14 mouse cellular contexts compared by ENCODE assay signal in genomic region chr1:90251156-90251555, GRCm38 (mm10). TPM values are rescaled to one million over a fixed set of nuclear protein-coding genes. Genes with fewer than 3 reads are reported as not detected.
DNase-seq lines count a peak whose midpoint lies in the region; ATAC-seq and TF ChIP-seq lines count a peak whose summit lies in the region.
"Had no signal": no experiment of that assay in that cellular context is flagged by ENCODE, and none has a peak within 500 bp of the region (broad histone marks: within the 10 kb centered on the region; RNA-seq: fewer than 3 reads in every experiment).

No protein-coding gene starts in this region.

- H3K27ac ChIP-seq in forebrain, embryonic 10.5 days, result peak overlapping the region; percentile 60
- no peak overlapping the region for H3K27ac ChIP-seq in forebrain, embryonic 11.5 days (ENCODE audit: low read depth, low read length)
- H3K27ac ChIP-seq in kidney, postnatal 0 days, result no peak overlapping the region
- H3K27ac ChIP-seq: midbrain, embryonic 12.5 days had no signal

- TF ChIP-seq CTCF in kidney, postnatal 0 days (IDR thresholded peaks at IDR 0.05; ENCODE audit: low read depth), result no peak

- no peak for ATAC-seq in forebrain, embryonic 11.5 days (replicated peaks; ENCODE audit: low FRiP score)
- ATAC-seq in kidney, postnatal 0 days (replicated peaks; ENCODE audit: low FRiP score, low read depth), result no peak; the same call in 1 of the 2 replicates
- ATAC-seq: inflammation-experienced regulatory T-cells, adult 6 months had no signal

- no peaks in the 10 kb centered on the region for H3K9me3 ChIP-seq in forebrain, embryonic 10.5 days
- no peaks in the 10 kb centered on the region for H3K9me3 ChIP-seq in forebrain, embryonic 11.5 days (ENCODE audit: control insufficient read depth, low read length)
- H3K9me3 ChIP-seq in kidney, postnatal 0 days (replicated peaks; ENCODE audit: low read length), result no peaks in the 10 kb centered on the region
- H3K9me3 ChIP-seq: midbrain, embryonic 12.5 days had no signal

- no peak for DNase-seq in forebrain, embryonic 10.5 days (ENCODE audit: extremely low spot score, low spot score)
- no peak for DNase-seq in forebrain, embryonic 11.5 days (ENCODE audit: low spot score)
- DNase-seq in kidney, postnatal 0 days (ENCODE audit: low spot score), result peak; percentile 15
- no peak for DNase-seq in kidney, postnatal 25 days
- peak; percentile 75 for DNase-seq in cerebellum, adult 11-12 months
- DNase-seq in cerebellum, postnatal 36 days, result peak; percentile 44 to 50
- no peak for DNase-seq in frontal cortex, postnatal 25 days (ENCODE audit: low spot score in 2 of 2)
- DNase-seq in thymus, postnatal 4 days, result no peak
- DNase-seq: adrenal gland, adult 8-10 months; kidney, adult 9 months; thymus, adult 2 months had no signal

- H3K4me3 ChIP-seq in forebrain, embryonic 10.5 days, result no peak overlapping the region
- no peak overlapping the region for H3K4me3 ChIP-seq in forebrain, embryonic 11.5 days (ENCODE audit: low read depth, low read length)
- no peak overlapping the region for H3K4me3 ChIP-seq in kidney, postnatal 0 days (replicated peaks; ENCODE audit: low read depth, low read length)
- H3K4me3 ChIP-seq: erythroblast, embryonic 14.5 days; midbrain, embryonic 12.5 days had no signal

- H3K4me1 ChIP-seq in forebrain, embryonic 10.5 days, result peaks cover 57% of the 10 kb centered on the region
- H3K4me1 ChIP-seq in forebrain, embryonic 11.5 days (replicated peaks; ENCODE audit: control insufficient read depth, insufficient read depth, low read length), result peaks cover 3% of the 10 kb centered on the region; the same call in 1 of the 2 replicates
- peaks cover 4% of the 10 kb centered on the region; the same call in 1 of the 2 replicates for H3K4me1 ChIP-seq in kidney, postnatal 0 days (replicated peaks; ENCODE audit: insufficient read depth, low read length)

- no peak overlapping the region for H3K9ac ChIP-seq in forebrain, embryonic 11.5 days (ENCODE audit: low read length)
- no peak overlapping the region for H3K9ac ChIP-seq in kidney, postnatal 0 days (ENCODE audit: low read depth, low read length)
- H3K9ac ChIP-seq: midbrain, embryonic 12.5 days had no signal

- H3K4me2 ChIP-seq in forebrain, embryonic 11.5 days (ENCODE audit: low read depth, low read length, severe bottlenecking), result no peak overlapping the region
- no peak overlapping the region for H3K4me2 ChIP-seq in kidney, postnatal 0 days (ENCODE audit: low read length)
- H3K4me2 ChIP-seq: midbrain, embryonic 12.5 days had no signal

- no peaks in the 10 kb centered on the region for H3K36me3 ChIP-seq in forebrain, embryonic 10.5 days (replicated peaks)
- H3K36me3 ChIP-seq in forebrain, embryonic 11.5 days (ENCODE audit: control insufficient read depth, insufficient read depth, low read length), result no peaks in the 10 kb centered on the region
- no peaks in the 10 kb centered on the region for H3K36me3 ChIP-seq in kidney, postnatal 0 days (ENCODE audit: insufficient read depth, low read length)
- H3K36me3 ChIP-seq: midbrain, embryonic 12.5 days had no signal

- 77% methylated on average over 3 of the region's 3 CpGs for WGBS in forebrain, embryonic 10.5 days
- WGBS in forebrain, embryonic 11.5 days, result 81% methylated on average over 3 of the region's 3 CpGs
- WGBS in kidney, postnatal 0 days, result 51% methylated on average over 3 of the region's 3 CpGs

- H3K27me3 ChIP-seq in forebrain, embryonic 10.5 days (ENCODE audit: poor library complexity, severe bottlenecking), result peaks cover 5% of the 10 kb centered on the region; the same call in 1 of the 2 replicates
- H3K27me3 ChIP-seq in forebrain, embryonic 11.5 days (ENCODE audit: control insufficient read depth, insufficient read depth, low read length), result no peaks in the 10 kb centered on the region; the same call in 1 of the 2 replicates
- no peaks in the 10 kb centered on the region for H3K27me3 ChIP-seq in kidney, postnatal 0 days (ENCODE audit: insufficient read depth, low read length)

RNA-seq across cellular contexts. Expression of gene Ackr3, which starts 47.4 kb away (rescaled TPM):
- 19.3 and 21.5 TPM in 2 replicates for polyA plus RNA-seq in forebrain, embryonic 10.5 days (2016; fragmentation: Nextera tagmentation; extraction: Ambion mirVana)
- 31.2 and 31.9 TPM in 2 replicates for polyA plus RNA-seq in forebrain, embryonic 11.5 days (2014; fragmentation: Nextera tagmentation; extraction: Ambion mirVana)
- 52.2 and 52.6 TPM in 2 replicates for polyA plus RNA-seq in kidney, postnatal 0 days (2015; fragmentation: Nextera tagmentation; extraction: Ambion mirVana)
- polyA plus RNA-seq: erythroblast, embryonic 14.5 days had no signal

Comparison
In these comparisons a context has a peak if more than half of its experiments do, and no peak if none do; other contexts are left out.
1. DNase-seq: peak in kidney, postnatal 0 days (single experiment), cerebellum, adult 11-12 months (single experiment) and cerebellum, postnatal 36 days (2 of 2); none in forebrain, embryonic 10.5 days (single experiment), forebrain, embryonic 11.5 days (single experiment), kidney, postnatal 25 days (0 of 2), frontal cortex, postnatal 25 days (0 of 2) and thymus, postnatal 4 days (single experiment).